Mouse (Mus musculus): ENCODE data around the gene Olfr1393.

GRCm38 (mm10) chr11:49262286-49262685 is 15.8 kb upstream of the Olfr1393 start:
- TF ChIP-seq POLR2A (IDR thresholded peaks at IDR 0.05; ENCODE audit: insufficient read depth, low read depth, low read length) (no peak), CTCF (IDR thresholded peaks at IDR 0.05; ENCODE audit: insufficient read depth, low read depth, low read length) (no peak)
